Mouse (Mus musculus) midbrain, embryonic 16.5 days (tissue): ENCODE data around the gene Rhob. TPM values are rescaled to one million over a fixed set of nuclear protein-coding genes. Genes with fewer than 3 reads are reported as not detected.

Experiments
- ATAC-seq: fragments of 200-750 bp; cut with Nextera tagmentation; 2 replicates; pipeline ENCODE4 v1.8.0; 2017; ENCODE audit warnings: moderate TSS enrichment
- H3K27ac ChIP-seq: fragments of 300-500 bp; sonication (generic); 2 replicates; pipeline ENCODE4 v1.5.1; 2014; ENCODE audit warnings: mild to moderate bottlenecking, low read length, mixed read lengths
- H3K27me3 ChIP-seq: fragments of 300-500 bp; sonication (generic); 2 replicates; pipeline ENCODE4 v1.6.1; 2014; ENCODE audit warnings: low read depth, low read length, mixed read lengths; ENCODE audit not compliant: control insufficient read depth, insufficient read depth
- H3K36me3 ChIP-seq: fragments of 300-500 bp; sonication (generic); 2 replicates; pipeline ENCODE4 v1.6.1; 2014; ENCODE audit warnings: mild to moderate bottlenecking, low read length, moderate library complexity, mixed read lengths; ENCODE audit not compliant: control insufficient read depth, insufficient read depth
- H3K4me1 ChIP-seq: fragments of 300-500 bp; sonication (generic); 2 replicates; pipeline ENCODE4 v1.6.1; 2014; ENCODE audit warnings: mild to moderate bottlenecking, low read length, mixed read lengths; ENCODE audit not compliant: control insufficient read depth, insufficient read depth
- H3K4me2 ChIP-seq: fragments of 300-500 bp; sonication (generic); 2 replicates; pipeline ENCODE4 v1.6.1; 2014; ENCODE audit warnings: mild to moderate bottlenecking, low read length, mixed read lengths
- H3K4me3 ChIP-seq: fragments of 300-500 bp; sonication (generic); 2 replicates; pipeline ENCODE4 v1.5.1; 2014; ENCODE audit warnings: low read depth, mild to moderate bottlenecking, low read length, moderate library complexity, mixed read lengths
- H3K9ac ChIP-seq: fragments of 300-500 bp; sonication (generic); 2 replicates; pipeline ENCODE4 v1.6.1; 2014; ENCODE audit warnings: low read depth, low read length, mixed read lengths
- H3K9me3 ChIP-seq: fragments of 300-500 bp; sonication (generic); replicated peaks from 2 replicates; pipeline ENCODE4 v1.6.1; 2014; ENCODE audit warnings: mild to moderate bottlenecking, low read length, mixed read lengths; ENCODE audit not compliant: control insufficient read depth, poor library complexity, severe bottlenecking
- WGBS: fragments of 180-500 bp; shearing (Covaris S2); extraction: QIAGEN DNeasy Blood & Tissue Kit; methylation state at CpG from one replicate; pipeline ENCODE4 v1.1.7; 2014; 5-methylcytosine and 5-hydroxymethylcytosine counted together
- polyA plus RNA-seq: library from polyadenylated mRNA; unstranded; fragments of >200 nt; fragmentation: Nextera tagmentation; extraction: Ambion mirVana; gene quantifications from 2 replicates; pipeline ENCODE4 v1.2.1, GENCODE M21; 2015

The Rhob gene
- polyA plus RNA-seq = 75.7 and 80.0 TPM in 2 replicates

DNA sequence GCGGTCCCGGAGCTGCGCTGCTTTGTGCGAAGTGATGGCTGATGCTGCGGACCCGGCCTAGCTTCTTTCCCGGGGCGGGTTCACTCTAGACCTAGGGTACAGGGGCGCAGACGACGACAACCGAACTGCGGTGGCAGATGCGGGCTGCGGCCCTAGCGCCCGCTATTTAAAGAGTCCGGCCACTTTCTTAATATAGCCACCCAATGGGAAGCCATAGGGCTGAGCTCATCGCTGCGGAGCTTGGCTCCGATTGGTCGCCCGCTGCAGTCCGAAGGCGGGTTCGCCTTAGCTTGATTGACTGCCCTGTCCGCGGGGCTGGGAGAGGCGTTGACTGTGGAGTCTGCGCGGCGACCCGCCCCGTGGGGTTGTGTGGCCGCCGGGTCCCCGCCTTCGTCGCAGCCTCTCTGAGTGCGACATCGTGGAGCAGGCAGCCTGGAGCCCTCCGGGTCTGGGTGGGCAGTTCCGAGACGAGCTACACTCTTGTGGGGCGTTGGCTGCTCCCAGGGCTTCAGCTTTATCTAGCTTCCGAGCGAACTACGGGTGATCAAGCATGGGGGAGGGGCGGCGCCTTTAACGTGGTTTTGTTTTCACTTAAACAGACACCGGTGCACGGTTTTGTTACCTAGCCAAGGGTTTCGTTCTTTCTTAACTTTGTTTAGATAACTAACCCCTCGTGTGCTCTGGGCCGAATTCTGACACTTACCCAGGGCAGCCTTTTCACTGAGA is at the start of gene Rhob:
TSS of gene Rhob (minus strand) at position 139 of the 726 bp plus-strand sequence.
- Histone ChIP-seq H3K27me3 (no peaks in the 10 kb centered on the region), H3K36me3 (no peaks in the 10 kb centered on the region), H3K4me1 (peaks cover 30% of the 10 kb centered on the region), H3K27ac (peak within 1 kb of the TSS; percentile 100), H3K4me3 (peak within 1 kb of the TSS; percentile 89), H3K9ac (peak within 1 kb of the TSS; percentile 100), H3K4me2 (peak within 1 kb of the TSS; percentile 94), H3K9me3 (no peaks in the 10 kb centered on the region)
- ATAC-seq = peak; percentile 98
- WGBS = under 1% methylated on average over 56 of the region's 56 CpGs

DNA sequence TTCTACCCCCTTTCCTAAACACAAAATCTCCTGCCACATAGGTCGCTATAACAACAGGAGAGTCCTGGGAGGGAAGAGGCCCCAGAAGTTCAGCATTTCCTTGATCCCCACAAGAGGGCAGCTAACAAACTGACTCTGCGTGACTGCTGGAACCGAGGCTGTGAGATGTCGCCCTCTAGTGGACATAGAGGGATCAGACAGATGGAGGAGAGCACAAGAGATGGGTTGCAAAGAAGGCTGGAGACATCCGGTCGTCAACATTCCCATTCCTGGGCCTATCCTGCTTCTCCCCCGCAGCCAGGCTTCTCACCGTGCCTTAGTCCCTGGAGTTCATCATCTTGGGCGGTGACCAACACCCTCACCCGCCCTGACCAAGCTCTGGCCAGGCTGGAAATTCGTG is 47.5 kb upstream of the Rhob start:
- Histone ChIP-seq H3K36me3 (no peaks in the 10 kb centered on the region), H3K27me3 (no peaks in the 10 kb centered on the region), H3K4me3 (no peak overlapping the region), H3K4me1 (no peaks in the 10 kb centered on the region), H3K9me3 (no peaks in the 10 kb centered on the region), H3K9ac (no peak overlapping the region), H3K4me2 (no peak overlapping the region), H3K27ac (no peak overlapping the region)
- peak; percentile 67; the same call in 1 of the 2 replicates for ATAC-seq
- 23% methylated on average over 11 of the region's 11 CpGs for WGBS

DNA sequence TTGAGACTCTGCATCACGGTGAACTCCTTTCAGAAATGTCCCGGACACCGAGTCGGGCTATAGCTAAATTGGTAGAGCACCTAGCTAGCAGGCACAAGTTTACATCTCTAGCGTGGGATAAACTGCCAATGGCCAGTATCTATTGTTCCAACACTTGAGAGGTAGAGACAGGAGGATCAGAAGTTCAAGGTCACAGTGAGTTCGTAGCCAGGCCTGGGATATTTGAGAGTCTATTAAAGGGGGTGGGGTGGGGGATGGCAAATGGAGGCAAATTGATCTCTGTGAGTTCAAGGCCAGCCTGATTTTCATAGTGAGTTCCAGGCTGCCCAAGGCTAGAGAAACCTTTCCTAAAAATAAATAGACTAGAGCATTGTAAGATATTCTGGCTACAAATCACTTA is 47.0 kb upstream of the Rhob start:
- WGBS = 95% methylated on average over 6 of the region's 6 CpGs
- no peak overlapping the region for H3K9ac ChIP-seq
- no peak overlapping the region for H3K4me3 ChIP-seq
- no peaks in the 10 kb centered on the region for H3K27me3 ChIP-seq
- no peak for ATAC-seq
- no peaks in the 10 kb centered on the region for H3K9me3 ChIP-seq
- no peaks in the 10 kb centered on the region for H3K36me3 ChIP-seq
- no peaks in the 10 kb centered on the region for H3K4me1 ChIP-seq
- no peak overlapping the region for H3K27ac ChIP-seq
- no peak overlapping the region for H3K4me2 ChIP-seq

DNA sequence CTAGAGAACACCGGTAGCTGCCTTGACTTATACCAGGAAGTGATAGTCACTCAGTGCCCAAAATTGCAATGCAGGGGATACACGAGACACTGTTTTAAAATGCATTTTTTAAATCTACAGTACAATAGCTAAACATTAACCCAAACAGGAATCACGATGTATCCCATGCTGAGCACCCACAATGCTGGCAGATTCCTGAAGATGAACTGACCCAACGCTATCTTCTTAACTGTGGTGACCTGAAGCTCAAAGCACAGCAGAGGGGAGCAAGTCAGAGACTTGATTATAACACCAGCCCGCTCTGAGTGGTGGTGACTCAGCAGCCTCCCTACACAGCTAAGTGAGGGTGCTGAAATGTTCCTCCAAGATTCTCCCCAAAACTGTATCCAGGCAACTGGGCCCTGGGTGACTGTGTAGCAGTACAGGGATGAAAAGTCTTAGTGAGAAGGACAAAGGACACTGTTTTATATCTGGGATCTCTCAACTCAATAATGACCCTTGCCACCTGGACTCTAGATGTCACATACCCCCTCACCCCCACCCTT is 45.3 kb upstream of the Rhob start:
- ATAC-seq = no peak
- no peaks in the 10 kb centered on the region for H3K9me3 ChIP-seq
- no peak overlapping the region for H3K9ac ChIP-seq
- H3K4me1 ChIP-seq = no peaks in the 10 kb centered on the region
- H3K27me3 ChIP-seq = no peaks in the 10 kb centered on the region
- H3K4me3 ChIP-seq = no peak overlapping the region
- no peak overlapping the region for H3K27ac ChIP-seq
- no peaks in the 10 kb centered on the region for H3K36me3 ChIP-seq
- WGBS = 83% methylated on average over 5 of the region's 5 CpGs
- no peak overlapping the region for H3K4me2 ChIP-seq

DNA sequence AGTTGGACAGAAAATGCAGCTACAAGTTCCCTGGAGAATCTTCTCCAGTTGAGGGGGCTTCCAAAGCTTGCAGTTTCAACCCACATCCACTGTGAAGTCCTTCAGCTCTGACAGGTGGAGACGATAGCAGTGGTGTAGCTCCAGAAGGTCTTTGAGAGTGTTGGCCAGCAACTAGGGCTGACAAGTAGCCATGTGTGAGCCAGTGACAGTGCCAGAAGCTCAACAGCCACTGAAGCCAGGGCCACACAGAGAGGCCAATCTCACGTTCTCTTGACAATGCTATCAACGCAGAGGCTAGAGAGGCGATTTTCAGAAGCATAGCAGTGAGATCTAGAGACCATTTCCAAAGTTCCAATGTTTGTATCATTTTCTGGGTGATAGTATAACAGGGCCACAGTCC is 42.6 kb upstream of the Rhob start:
- Histone ChIP-seq H3K27ac (no peak overlapping the region), H3K27me3 (no peaks in the 10 kb centered on the region), H3K4me3 (no peak overlapping the region), H3K4me1 (no peaks in the 10 kb centered on the region), H3K9me3 (no peaks in the 10 kb centered on the region), H3K9ac (no peak overlapping the region), H3K4me2 (no peak overlapping the region), H3K36me3 (no peaks in the 10 kb centered on the region)
- ATAC-seq = no peak
- WGBS = 86% methylated on average over 4 of the region's 4 CpGs

DNA sequence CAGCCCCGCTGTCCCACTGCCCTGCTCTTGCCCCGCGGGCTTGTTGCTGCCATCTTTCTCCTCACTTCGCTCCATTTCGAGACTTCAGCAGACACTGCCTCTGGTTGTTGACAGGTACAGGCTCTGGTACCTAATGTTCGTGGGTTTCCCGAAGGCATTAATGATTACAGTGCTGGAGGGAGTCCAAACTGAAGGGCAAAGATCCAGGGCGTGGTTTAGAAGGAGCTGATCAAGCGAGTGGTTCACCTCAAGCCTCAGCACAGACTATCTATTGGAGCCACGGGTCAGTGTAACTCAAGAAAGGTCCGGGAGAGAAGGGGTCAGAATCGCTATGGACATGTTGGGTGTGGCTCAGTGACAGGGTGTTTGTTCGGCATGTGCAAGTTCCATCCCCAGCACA is 39.7 kb upstream of the Rhob start:
- no peak overlapping the region for H3K4me2 ChIP-seq
- WGBS = 89% methylated on average over 13 of the region's 13 CpGs
- no peak overlapping the region for H3K4me3 ChIP-seq
- no peak overlapping the region for H3K9ac ChIP-seq
- no peaks in the 10 kb centered on the region for H3K4me1 ChIP-seq
- no peaks in the 10 kb centered on the region for H3K27me3 ChIP-seq
- no peak overlapping the region for H3K27ac ChIP-seq
- no peak for ATAC-seq
- no peaks in the 10 kb centered on the region for H3K9me3 ChIP-seq
- no peaks in the 10 kb centered on the region for H3K36me3 ChIP-seq

DNA sequence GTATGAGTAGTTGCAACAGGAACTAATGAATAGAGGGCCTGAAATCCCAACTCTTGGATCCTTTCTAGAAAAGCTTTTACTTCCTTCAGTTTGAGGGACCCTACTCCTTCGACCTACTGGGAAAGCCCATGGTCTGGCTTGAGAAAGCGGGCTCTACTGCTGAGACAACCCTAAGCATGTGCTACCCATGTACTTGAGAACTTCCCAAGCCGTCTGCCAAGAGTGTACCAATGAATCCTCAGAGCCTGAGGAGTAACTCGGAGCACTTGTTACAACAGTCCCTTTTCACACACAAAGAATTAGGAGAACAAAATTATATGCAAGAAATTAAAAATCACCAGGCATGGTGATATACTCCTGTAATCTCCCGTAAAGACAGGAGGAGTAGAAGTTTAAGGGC is 37.5 kb upstream of the Rhob start:
- H3K9me3 ChIP-seq = no peaks in the 10 kb centered on the region
- H3K4me2 ChIP-seq = no peak overlapping the region
- H3K27me3 ChIP-seq = no peaks in the 10 kb centered on the region
- no peaks in the 10 kb centered on the region for H3K4me1 ChIP-seq
- no peak overlapping the region for H3K27ac ChIP-seq
- H3K36me3 ChIP-seq = no peaks in the 10 kb centered on the region
- 87% methylated on average over 5 of the region's 5 CpGs for WGBS
- H3K9ac ChIP-seq = no peak overlapping the region
- ATAC-seq = no peak
- H3K4me3 ChIP-seq = no peak overlapping the region

DNA sequence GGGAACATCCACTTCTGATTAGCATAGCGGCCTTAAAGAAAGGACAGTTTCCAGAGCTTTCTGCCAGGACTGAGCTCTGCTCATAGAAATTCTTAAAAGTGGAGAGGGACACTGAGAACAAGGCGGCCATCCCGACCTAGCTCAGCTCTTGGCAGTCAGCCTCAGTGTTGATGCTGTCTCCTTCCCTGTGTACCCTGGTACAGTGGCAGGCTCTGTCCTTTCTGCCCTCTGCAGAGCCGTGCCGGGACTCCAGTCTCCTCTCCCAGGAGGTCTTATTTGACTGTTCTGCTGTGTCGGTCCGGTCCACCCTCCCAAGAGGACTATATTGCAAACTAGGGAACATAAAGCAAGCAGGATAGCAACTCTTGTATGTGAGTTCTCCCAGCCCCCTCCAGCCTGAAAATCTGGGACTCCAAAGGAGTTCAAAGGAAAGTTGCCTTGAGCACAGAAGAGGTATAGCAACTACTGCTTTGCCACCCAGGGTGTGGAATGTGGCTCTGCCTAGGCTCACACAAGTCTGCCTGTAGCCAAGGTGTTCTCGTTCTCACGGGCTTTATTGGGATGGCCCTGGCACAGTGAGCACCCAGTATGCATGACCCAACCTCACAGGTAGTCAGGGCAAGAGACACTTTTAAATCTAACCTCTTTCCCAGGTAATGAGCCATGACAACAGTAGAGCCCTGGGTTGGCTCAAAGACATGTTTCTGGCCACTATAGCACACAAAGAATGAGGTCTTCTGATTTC is 36.6 kb upstream of the Rhob start:
- 69% methylated on average over 9 of the region's 9 CpGs for WGBS
- Histone ChIP-seq H3K9ac (no peak overlapping the region), H3K27me3 (no peaks in the 10 kb centered on the region), H3K27ac (no peak overlapping the region), H3K9me3 (no peaks in the 10 kb centered on the region), H3K4me2 (no peak overlapping the region), H3K4me3 (no peak overlapping the region), H3K4me1 (no peaks in the 10 kb centered on the region), H3K36me3 (no peaks in the 10 kb centered on the region)
- no peak for ATAC-seq

DNA sequence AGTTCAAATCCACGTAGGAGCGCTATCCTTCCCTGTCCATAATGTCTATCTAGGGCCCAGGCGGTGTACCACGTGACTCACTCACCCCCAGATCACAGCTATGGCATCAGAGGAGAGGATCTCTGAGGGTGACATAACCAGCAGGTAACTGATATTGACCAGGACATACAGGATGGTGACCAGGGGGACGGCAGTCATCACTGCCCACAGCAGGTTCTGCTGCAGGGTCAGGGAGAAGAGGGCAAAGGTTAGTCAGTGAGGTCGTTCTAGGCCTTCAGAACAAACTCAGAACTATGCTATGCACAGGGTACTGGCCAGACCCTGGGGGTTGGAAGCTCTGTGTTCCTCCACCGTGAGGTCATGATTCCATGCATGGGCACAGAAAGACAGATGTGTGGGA is 35.8 kb upstream of the Rhob start:
- Histone ChIP-seq H3K36me3 (no peaks in the 10 kb centered on the region), H3K9ac (no peak overlapping the region), H3K4me2 (no peak overlapping the region), H3K4me3 (no peak overlapping the region), H3K4me1 (no peaks in the 10 kb centered on the region), H3K27ac (no peak overlapping the region), H3K27me3 (no peaks in the 10 kb centered on the region), H3K9me3 (no peaks in the 10 kb centered on the region)
- ATAC-seq = no peak
- WGBS = 87% methylated on average over 7 of the region's 7 CpGs
